Mouse (Mus musculus) midbrain, embryonic 13.5 days (tissue): ENCODE measurements around the gene Slc35b3. TPM values are rescaled to one million over a fixed set of nuclear protein-coding genes. Genes with fewer than 3 reads are reported as not detected.
A peak's percentile ranks its signal among the peaks of the same experiment; 100 is the strongest.

ENCODE experiments used
- ATAC-seq: fragments of 200-750 bp; cut with Nextera tagmentation; 2 replicates; pipeline ENCODE4 v1.8.0; 2017; ENCODE audit warnings: mild to moderate bottlenecking, moderate TSS enrichment, moderate library complexity
- H3K27ac ChIP-seq: fragments of 300-500 bp; sonication (generic); 2 replicates; pipeline ENCODE4 v1.5.1; 2015; ENCODE audit warnings: inconsistent platforms, mild to moderate bottlenecking, moderate library complexity
- H3K27me3 ChIP-seq: fragments of 300-500 bp; sonication (generic); 2 replicates; pipeline ENCODE4 v1.6.1; 2015; ENCODE audit warnings: mild to moderate bottlenecking, inconsistent platforms
- H3K36me3 ChIP-seq: fragments of 300-500 bp; sonication (generic); 2 replicates; pipeline ENCODE4 v1.6.1; 2015; ENCODE audit warnings: mild to moderate bottlenecking, inconsistent platforms
- H3K4me1 ChIP-seq: fragments of 300-500 bp; sonication (generic); replicated peaks from 2 replicates; pipeline ENCODE4 v1.6.1; 2015; ENCODE audit warnings: inconsistent platforms
- H3K4me2 ChIP-seq: fragments of 300-500 bp; sonication (generic); replicated peaks from 2 replicates; pipeline ENCODE4 v1.6.1; 2015; ENCODE audit warnings: moderate library complexity, mild to moderate bottlenecking, inconsistent platforms
- H3K4me3 ChIP-seq: fragments of 300-500 bp; sonication (generic); replicated peaks from 2 replicates; pipeline ENCODE4 v1.5.1; 2015; ENCODE audit warnings: mild to moderate bottlenecking, inconsistent platforms
- H3K9ac ChIP-seq: fragments of 300-500 bp; sonication (generic); replicated peaks from 2 replicates; pipeline ENCODE4 v1.6.1; 2015; ENCODE audit warnings: mild to moderate bottlenecking, inconsistent platforms
- H3K9me3 ChIP-seq: fragments of 300-500 bp; sonication (generic); 2 replicates; pipeline ENCODE4 v1.6.1; 2016; ENCODE audit warnings: mild to moderate bottlenecking, inconsistent platforms
- WGBS: fragments of 180-500 bp; shearing (Covaris S2); methylation state at CpG from one replicate; pipeline ENCODE4 v1.1.7; 2015; 5-methylcytosine and 5-hydroxymethylcytosine counted together
- polyA plus RNA-seq: library from polyadenylated mRNA; unstranded; fragments of >200 nt; fragmentation: Nextera tagmentation; extraction: Ambion mirVana; gene quantifications from 2 replicates; pipeline ENCODE4 v1.2.1, GENCODE M21; 2015

Slc35b3 gene
- 31.8 and 32.1 TPM in 2 replicates for polyA plus RNA-seq

DNA sequence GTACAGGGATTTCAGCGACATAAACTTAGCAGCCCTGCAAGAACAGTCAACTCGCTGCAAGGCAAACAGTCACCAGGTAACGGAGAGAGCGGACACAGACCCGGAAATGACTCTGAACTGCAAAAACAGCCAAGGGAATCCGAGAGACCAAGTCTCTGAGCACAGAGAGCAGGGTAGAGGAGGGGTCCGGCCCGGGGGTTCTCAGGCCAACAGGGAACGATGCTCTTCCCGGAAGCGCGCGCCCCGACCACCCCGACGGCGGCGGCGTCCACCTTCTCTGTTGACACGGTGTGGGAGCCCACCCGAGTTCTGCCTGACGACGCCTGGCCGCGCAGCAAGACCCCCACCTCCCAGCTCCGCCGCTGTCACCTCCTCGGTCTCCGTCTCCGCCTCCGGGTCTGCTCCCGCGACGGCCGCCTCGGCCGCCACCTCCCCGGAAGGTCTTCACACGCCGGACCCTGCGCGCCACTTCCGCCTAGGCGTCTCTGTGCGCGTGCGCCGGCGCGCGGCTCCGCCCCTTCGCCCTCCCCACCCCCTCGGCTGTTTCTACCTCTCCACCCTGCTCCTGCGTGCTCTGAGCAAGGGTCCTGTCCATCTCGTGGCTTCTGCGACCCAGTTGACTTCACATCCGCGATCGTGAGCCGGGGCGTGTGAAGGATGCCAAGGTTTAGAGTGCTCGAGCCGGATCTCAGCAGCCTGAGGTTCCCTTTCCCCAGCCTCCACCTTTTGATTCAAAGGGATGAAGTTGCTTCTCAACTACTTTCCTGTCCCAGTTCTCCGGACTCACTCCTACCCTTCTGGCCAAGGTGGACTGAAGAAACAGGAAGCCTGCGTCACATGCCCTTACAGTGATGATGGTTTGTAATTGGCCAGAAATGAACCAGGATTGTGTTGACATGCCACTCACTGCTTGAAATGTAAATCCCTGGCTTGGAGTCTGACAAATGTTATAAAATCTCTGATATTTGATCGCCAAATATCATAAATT is at the start of gene Slc35b3:
Gene Slc35b3, minus strand, starts transcription at position 813 of the 988 bp plus-strand sequence.
- Histone ChIP-seq H3K27me3 (no peaks in the 10 kb centered on the region), H3K4me3 (peak within 1 kb of the TSS; percentile 86), H3K27ac (peak within 1 kb of the TSS; percentile 59; the same call in 1 of the 2 replicates), H3K36me3 (peaks cover 5% of the 10 kb centered on the region; the same call in 1 of the 2 replicates), H3K9ac (peak within 1 kb of the TSS; percentile 77), H3K9me3 (no peaks in the 10 kb centered on the region), H3K4me2 (peak within 1 kb of the TSS; percentile 68), H3K4me1 (peaks cover 21% of the 10 kb centered on the region)
- 2% methylated on average over 66 of the region's 67 CpGs for WGBS
- peak; percentile 99 for ATAC-seq

GRCm38 (mm10) chr13:39010280-39010679 is 49.6 kb upstream of the Slc35b3 start:
- Histone ChIP-seq H3K27me3 (no peaks in the 10 kb centered on the region), H3K4me3 (no peak overlapping the region), H3K36me3 (no peaks in the 10 kb centered on the region), H3K27ac (no peak overlapping the region), H3K9ac (no peak overlapping the region), H3K9me3 (no peaks in the 10 kb centered on the region), H3K4me1 (peaks cover 5% of the 10 kb centered on the region; the same call in 1 of the 2 replicates), H3K4me2 (no peak overlapping the region)
- 87% methylated on average over 4 of the region's 4 CpGs for WGBS
- no peak for ATAC-seq

- no peak for ATAC-seq
- Histone ChIP-seq H3K4me2 (no peak overlapping the region), H3K36me3 (no peaks in the 10 kb centered on the region), H3K9me3 (no peaks in the 10 kb centered on the region), H3K27me3 (no peaks in the 10 kb centered on the region), H3K4me3 (no peak overlapping the region), H3K4me1 (no peaks in the 10 kb centered on the region), H3K27ac (no peak overlapping the region), H3K9ac (no peak overlapping the region)
Observed at GRCm38 (mm10) chr13:39003101-39003762, 42.6 kb upstream of the Slc35b3 start.

GRCm38 (mm10) chr13:39002424-39002823 is 41.7 kb upstream of the Slc35b3 start:
- Histone ChIP-seq H3K9ac (no peak overlapping the region), H3K4me2 (no peak overlapping the region), H3K36me3 (no peaks in the 10 kb centered on the region), H3K4me3 (no peak overlapping the region), H3K27me3 (no peaks in the 10 kb centered on the region), H3K4me1 (no peaks in the 10 kb centered on the region), H3K27ac (no peak overlapping the region), H3K9me3 (no peaks in the 10 kb centered on the region)
- ATAC-seq = no peak
- WGBS = 77% methylated on average over 1 of the region's 1 CpGs

DNA sequence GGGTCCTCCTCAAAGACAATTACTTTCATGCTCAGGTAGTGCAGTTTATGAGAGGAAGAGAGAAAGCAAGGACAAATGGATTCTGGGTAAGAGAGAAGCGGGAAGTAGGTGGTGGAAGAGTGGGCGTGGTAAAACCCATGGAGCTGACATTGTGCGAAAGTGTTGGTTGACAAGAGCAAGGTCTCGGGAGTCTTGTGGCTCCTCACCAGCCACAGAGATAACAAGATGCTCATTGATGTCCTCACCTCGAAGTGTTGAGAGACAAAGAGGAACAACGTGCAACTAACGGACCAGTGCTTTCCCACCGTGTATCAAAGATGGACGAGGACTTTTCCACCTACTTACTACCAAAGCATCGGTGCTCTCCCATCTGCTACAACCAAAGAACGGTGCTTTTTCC is 40.8 kb upstream of the Slc35b3 start:
- Histone ChIP-seq H3K27ac (no peak overlapping the region), H3K27me3 (no peaks in the 10 kb centered on the region), H3K9me3 (no peaks in the 10 kb centered on the region), H3K9ac (no peak overlapping the region), H3K36me3 (no peaks in the 10 kb centered on the region), H3K4me3 (no peak overlapping the region), H3K4me2 (no peak overlapping the region), H3K4me1 (no peaks in the 10 kb centered on the region)
- ATAC-seq = no peak
- 94% methylated on average over 11 of the region's 11 CpGs for WGBS

GRCm38 (mm10) chr13:38998958-38999357 is 38.3 kb upstream of the Slc35b3 start:
- no peak for ATAC-seq
- 80% methylated on average over 9 of the region's 9 CpGs for WGBS
- H3K4me3 ChIP-seq = no peak overlapping the region

GRCm38 (mm10) chr13:38992529-38992928 is 31.9 kb upstream of the Slc35b3 start:
- H3K4me1 ChIP-seq = no peaks in the 10 kb centered on the region
- H3K9me3 ChIP-seq = no peaks in the 10 kb centered on the region
- no peak overlapping the region for H3K9ac ChIP-seq
- H3K4me2 ChIP-seq = no peak overlapping the region
- no peak overlapping the region for H3K4me3 ChIP-seq
- no peaks in the 10 kb centered on the region for H3K27me3 ChIP-seq
- no peaks in the 10 kb centered on the region for H3K36me3 ChIP-seq
- WGBS = 35% methylated on average over 5 of the region's 5 CpGs
- H3K27ac ChIP-seq = no peak overlapping the region
- no peak for ATAC-seq

More at GRCm38 (mm10) chr13:38998958-38999357, 38.3 kb upstream of the Slc35b3 start:
- Histone ChIP-seq H3K4me2 (no peak overlapping the region), H3K27ac (no peak overlapping the region), H3K4me1 (no peaks in the 10 kb centered on the region), H3K9me3 (no peaks in the 10 kb centered on the region), H3K36me3 (no peaks in the 10 kb centered on the region), H3K27me3 (no peaks in the 10 kb centered on the region), H3K9ac (no peak overlapping the region)

DNA sequence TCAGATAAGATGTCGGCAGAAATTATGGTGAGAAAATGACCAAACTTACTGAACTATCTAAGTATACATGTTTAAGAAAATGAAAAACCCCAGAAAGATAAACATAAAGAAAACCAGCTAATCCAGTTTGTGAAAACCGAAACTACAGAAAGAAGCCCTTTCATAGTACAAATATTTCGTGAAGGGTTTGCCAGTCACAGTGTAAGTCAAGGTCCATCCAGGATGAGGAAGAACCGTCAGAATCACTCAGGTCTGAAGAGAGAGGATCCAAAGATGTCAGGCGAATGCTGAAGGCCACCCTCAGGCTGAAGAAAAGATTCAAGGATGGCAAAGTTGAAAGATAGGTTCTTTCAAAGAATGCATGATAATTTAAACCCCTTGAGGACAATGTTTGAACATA is 23.1 kb upstream of the Slc35b3 start:
- H3K4me2 ChIP-seq = no peak overlapping the region
- H3K27me3 ChIP-seq = no peaks in the 10 kb centered on the region
- H3K4me3 ChIP-seq = no peak overlapping the region
- no peaks in the 10 kb centered on the region for H3K9me3 ChIP-seq
- no peaks in the 10 kb centered on the region for H3K4me1 ChIP-seq
- 87% methylated on average over 5 of the region's 5 CpGs for WGBS
- no peak overlapping the region for H3K9ac ChIP-seq
- no peak for ATAC-seq
- H3K27ac ChIP-seq = no peak overlapping the region
- no peaks in the 10 kb centered on the region for H3K36me3 ChIP-seq

- Histone ChIP-seq H3K9ac (no peak overlapping the region), H3K27me3 (no peaks in the 10 kb centered on the region), H3K4me1 (no peaks in the 10 kb centered on the region), H3K4me2 (no peak overlapping the region), H3K36me3 (no peaks in the 10 kb centered on the region), H3K27ac (no peak overlapping the region), H3K9me3 (no peaks in the 10 kb centered on the region), H3K4me3 (no peak overlapping the region)
- ATAC-seq = no peak
- WGBS = 79% methylated on average over 3 of the region's 3 CpGs
Observed at GRCm38 (mm10) chr13:38980900-38981299, 20.2 kb upstream of the Slc35b3 start.

- Histone ChIP-seq H3K27ac (no peak overlapping the region), H3K9me3 (no peaks in the 10 kb centered on the region), H3K4me2 (no peak overlapping the region), H3K36me3 (no peaks in the 10 kb centered on the region), H3K4me3 (no peak overlapping the region), H3K9ac (no peak overlapping the region), H3K4me1 (no peaks in the 10 kb centered on the region), H3K27me3 (no peaks in the 10 kb centered on the region)
- ATAC-seq = no peak
- WGBS = 84% methylated on average over 6 of the region's 6 CpGs
Observed at GRCm38 (mm10) chr13:38976978-38977377, 16.3 kb upstream of the Slc35b3 start.

- Histone ChIP-seq H3K36me3 (no peaks in the 10 kb centered on the region), H3K4me3 (no peak overlapping the region), H3K27me3 (no peaks in the 10 kb centered on the region), H3K4me2 (no peak overlapping the region), H3K4me1 (no peaks in the 10 kb centered on the region), H3K9ac (no peak overlapping the region), H3K9me3 (no peaks in the 10 kb centered on the region), H3K27ac (no peak overlapping the region)
- ATAC-seq = no peak
- 94% methylated on average over 5 of the region's 5 CpGs for WGBS
Observed at GRCm38 (mm10) chr13:38975853-38976252, 15.2 kb upstream of the Slc35b3 start.

- H3K9ac ChIP-seq = no peak overlapping the region
- H3K27me3 ChIP-seq = no peaks in the 10 kb centered on the region
- no peaks in the 10 kb centered on the region for H3K4me1 ChIP-seq
- H3K4me2 ChIP-seq = no peak overlapping the region
- no peak for ATAC-seq
- 12% methylated on average over 6 of the region's 6 CpGs for WGBS
- no peaks in the 10 kb centered on the region for H3K9me3 ChIP-seq
- H3K4me3 ChIP-seq = no peak overlapping the region
- H3K27ac ChIP-seq = no peak overlapping the region
- H3K36me3 ChIP-seq = no peaks in the 10 kb centered on the region
Observed at GRCm38 (mm10) chr13:38972602-38973001, 11.9 kb upstream of the Slc35b3 start.
